Mouse (Mus musculus) C2C12 (cell line): ENCODE data around the gene Cfap299.

ENCODE experiments used
- CTCF ChIP-seq: IDR thresholded peaks from one replicate; pipeline ENCODE4 v1.5.1; 2011; ENCODE audit not compliant: control insufficient read depth, insufficient read depth, insufficient read length
- USF1 ChIP-seq: IDR thresholded peaks from one replicate; pipeline ENCODE4 v1.6.1; 2011; ENCODE audit warnings: low read depth, mild to moderate bottlenecking, control low read depth, moderate library complexity

GRCm38 (mm10) chr5:98561301-98561700, 232.2 kb downstream of the Cfap299 start:
- TF ChIP-seq CTCF (no peak), USF1 (no peak)
